Mouse (Mus musculus) v-Abl transformed pro-B cells (cell line): ENCODE data around the gene En2.

Experiments
- in situ Hi-C, 2 experiments: fragments of 400-800 bp; cut with MboI; formaldehyde crosslinking; loops; one replicate each; pipeline ENCODE4 v1.15.1; 2025; ENCODE audit not compliant: unreplicated experiment in 2 of 2

Gene En2

DNA sequence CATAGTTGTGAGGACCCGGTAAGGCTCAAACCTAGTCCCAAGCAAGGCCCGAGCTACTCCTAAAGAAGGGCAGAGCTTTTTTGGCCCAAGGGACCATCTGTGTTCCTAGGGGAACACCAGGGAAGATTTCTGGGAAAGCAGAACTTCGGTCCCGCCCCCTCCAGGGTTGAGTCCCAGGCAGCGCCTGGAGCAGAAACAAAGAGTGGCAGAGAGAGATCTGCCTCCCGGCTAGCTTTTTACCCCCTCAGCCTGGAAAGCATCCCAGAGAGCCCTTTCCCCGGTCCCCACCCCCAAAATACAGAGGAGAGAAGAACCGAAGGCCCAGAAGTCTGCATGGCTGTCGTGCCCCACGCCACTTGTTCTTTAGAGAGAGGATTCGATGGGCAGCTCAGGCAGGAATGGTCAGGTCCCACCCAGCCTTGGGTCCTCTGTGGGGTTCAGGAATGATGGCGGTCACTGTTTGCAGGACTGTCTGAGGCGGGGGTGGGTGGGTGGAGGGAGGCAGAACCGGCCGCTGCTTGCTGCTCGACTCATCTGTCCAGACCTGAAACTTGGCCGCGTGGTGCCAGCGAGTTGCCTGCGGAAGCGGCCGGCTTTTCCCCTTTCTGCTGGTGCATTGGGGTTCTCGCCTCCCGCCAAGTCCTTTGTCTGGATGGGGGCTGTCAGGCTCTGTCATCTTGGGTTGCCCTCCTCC lies 9.5 kb downstream of the En2 start:
- in situ Hi-C loops: no loop called here

DNA sequence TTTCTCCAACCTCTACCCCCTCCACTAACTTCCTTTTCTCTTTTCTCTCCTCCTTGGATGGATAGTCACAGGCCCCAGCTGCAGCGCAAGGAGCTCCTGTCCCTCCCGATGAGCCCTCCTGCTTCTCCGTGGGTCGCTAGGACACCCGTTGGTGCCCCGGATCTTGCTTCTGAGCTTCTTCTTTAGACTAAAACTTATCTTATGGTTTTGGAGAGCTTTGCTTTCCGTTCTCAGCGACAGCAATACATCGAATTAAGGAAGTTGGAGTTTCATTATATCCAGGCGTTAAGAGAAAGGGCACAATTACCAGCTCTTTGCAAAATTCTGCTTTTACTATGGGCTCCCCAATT lies 10.1 kb downstream of the En2 start:
- in situ Hi-C loops: no loop called here

- in situ Hi-C loops: no loop called here
Measured at GRCm38 (mm10) chr5:28176023-28176422, 10.5 kb downstream of the En2 start.

DNA sequence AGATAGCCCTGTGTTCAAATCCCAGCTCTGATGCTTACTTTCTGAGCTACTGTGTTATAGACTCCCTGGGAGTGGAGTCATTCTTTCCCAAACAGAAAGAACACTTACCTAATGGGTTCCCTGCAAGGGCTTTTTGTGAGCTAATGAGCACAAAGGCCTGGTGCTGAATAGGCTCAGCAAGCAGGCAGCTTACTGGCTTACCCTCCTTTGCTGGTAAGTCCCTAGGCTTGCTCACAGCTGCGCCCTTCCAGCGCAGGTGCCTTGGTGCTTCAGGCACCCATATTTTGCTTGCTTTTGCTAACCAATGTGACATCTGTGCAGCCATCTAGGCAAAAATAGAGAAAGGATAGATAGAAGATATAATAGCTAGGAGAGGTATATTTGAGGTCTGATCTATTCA lies 11.1 kb downstream of the En2 start:
- in situ Hi-C loops: no loop called here

- in situ Hi-C loops: no loop called here
Measured at GRCm38 (mm10) chr5:28178322-28178721, 12.8 kb downstream of the En2 start.

DNA sequence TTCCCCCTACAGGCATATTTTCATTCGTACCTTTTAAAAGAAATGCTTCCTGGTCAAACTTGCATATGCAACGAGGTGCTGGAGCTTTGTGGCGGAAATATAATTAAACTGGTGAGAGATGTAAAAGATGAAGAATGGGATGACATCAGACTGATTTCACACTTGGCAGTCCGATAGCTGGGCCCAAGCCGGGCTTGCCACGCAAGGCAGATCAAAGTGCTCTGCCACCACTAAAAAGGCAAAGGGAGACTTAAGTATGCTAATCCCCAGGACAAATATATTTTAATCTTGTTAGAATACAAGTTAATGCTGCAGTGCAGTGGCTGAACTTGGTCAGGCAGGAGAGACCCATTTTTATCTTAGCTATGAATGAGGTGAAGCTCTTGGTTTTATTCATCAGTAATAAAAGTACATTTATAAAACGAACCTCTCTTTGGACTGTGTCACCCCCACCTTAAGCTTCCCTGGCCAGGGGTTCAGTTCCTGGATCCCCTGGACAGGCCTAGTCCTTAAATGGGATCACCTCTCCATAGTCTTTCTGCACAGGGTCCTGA lies 13.8 kb downstream of the En2 start:
- in situ Hi-C loops: no loop called here

DNA sequence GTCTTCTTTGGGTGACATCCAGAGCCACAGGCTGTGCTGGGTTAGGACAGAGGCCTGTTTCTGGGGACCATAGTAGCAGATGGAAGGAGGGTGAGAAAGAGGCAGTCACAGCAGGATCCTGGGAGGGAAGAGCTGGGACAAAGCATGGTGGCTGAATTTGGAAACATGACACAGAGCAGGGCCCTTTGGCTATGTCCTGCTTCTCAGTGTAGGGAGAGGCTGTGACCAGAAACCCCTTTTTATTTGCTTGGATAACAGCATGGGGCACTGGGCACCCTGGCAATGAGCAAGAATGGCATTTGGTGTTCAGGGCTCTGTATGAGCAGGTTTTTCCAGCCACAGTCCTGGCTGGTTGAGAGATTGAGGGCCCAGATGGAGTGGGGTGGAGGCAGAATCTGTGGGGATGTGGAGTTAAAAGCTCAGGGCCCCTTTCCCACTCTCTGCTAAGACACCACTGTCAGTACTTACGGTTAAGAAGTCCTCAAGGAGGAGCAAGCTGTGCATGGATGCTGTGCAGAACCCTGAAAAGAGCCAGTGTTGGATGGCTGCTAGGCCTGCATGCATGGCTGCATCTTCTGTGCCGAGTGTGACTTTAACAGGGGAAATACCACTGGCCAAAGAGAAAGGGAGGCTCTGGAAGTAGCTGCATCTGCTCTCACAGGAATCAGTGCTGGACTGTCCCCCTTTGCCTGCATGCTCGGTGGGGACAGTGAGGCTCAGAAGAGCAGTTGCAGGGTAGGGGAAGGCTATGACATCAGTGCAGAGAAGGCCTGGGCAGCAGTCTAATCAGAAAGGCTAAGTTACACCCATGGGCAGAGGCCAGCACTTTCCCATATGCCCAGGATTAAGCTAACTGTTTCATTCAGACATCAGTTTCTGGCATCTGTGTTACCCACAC lies 26.0 kb downstream of the En2 start:
- in situ Hi-C loops: no loop called here

GRCm38 (mm10) chr5:28192099-28192454 lies 26.6 kb downstream of the En2 start:
- in situ Hi-C loops: no loop called here

GRCm38 (mm10) chr5:28195473-28195872 lies 30.0 kb downstream of the En2 start:
- in situ Hi-C loops: no loop called here

GRCm38 (mm10) chr5:28199089-28199873 lies 33.8 kb downstream of the En2 start:
- in situ Hi-C loops: no loop called here

DNA sequence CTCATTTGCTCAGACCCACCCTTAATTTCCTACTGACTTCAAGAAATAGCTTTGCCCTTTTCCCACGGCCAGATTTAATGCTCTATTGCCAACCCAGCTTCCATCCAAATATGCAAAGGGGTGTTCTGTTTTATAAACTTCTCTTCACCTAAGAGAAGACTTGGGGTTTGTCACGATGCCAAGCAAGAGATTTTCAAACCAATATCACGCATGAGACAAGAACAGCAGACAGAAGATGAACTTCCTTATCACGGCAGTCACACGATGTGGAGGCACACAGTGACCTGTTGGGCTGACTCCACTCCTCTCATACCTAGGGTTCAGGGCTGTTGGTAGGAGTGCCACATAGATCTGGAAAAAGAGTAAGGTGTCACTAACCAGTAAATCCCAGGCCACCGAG lies 37.6 kb downstream of the En2 start:
- in situ Hi-C loops: no loop called here

DNA sequence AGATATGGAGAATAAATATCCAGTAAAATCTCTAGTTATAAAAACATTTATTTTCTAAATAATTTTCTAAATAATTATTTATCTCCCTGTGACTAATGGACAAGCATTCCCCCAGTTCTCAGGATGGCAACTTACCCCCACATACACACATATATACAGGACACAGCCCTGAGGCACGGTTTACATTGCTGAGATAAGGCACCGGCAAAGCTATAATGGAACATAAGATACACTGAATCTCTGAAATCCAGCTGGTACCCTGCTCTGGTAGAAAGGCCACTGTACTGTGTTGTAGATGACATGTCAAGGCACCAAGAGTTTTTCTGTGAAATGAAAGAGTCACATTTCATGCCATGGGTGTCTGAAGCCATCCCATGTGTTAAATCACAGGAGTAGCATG lies 39.2 kb downstream of the En2 start:
- in situ Hi-C loops: no loop called here

- in situ Hi-C loops: no loop called here
Measured at GRCm38 (mm10) chr5:28206448-28206847, 41.0 kb downstream of the En2 start.

GRCm38 (mm10) chr5:28207043-28207442 lies 41.5 kb downstream of the En2 start:
- in situ Hi-C loops: no loop called here

- in situ Hi-C loops: no loop called here
Measured at GRCm38 (mm10) chr5:28208726-28209520, 43.4 kb downstream of the En2 start.

DNA sequence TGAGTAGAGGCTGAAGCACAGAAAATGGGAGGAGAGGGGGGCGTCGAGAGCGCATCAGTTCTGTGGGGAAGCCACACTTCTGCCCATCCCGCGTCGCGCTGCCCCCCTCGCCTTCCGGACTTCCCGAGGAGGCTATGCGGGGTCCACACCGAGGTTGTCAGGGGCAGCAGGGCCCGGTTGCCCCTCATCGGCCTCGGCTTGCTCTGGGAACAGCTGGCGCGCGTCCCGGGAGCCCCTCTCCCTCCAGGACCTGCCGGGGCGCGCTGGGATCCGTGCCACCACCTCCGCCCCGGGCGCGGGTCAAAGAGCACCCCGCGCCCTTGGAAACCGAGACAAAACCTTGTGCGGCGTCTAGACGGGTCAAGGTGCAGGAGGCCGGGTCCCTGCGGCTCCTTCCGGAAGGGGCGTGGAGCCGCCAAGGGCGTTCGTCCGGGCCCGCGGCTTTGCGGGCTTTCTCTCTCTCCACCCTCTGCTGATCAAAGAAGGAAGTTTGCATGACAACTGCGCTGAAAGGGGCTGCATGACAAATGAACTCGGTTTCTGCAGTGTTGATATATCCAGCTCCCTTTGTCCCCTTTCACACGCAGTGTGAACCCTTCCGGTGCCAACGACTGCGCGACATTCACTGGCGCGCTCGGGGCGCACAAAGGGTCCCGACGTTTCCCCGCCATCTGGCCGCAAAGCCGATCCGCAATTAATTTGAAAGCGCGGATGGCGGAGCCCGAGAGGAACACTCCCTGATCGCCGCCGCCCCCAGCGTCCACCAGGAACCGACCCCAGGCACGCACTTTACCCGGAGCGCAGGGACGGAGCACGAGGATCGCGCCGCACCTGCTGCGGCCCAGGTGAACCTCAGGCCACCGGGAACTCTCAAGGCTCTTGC lies 44.3 kb downstream of the En2 start:
- in situ Hi-C loops: no loop called here

GRCm38 (mm10) chr5:28210591-28211550 lies 45.4 kb downstream of the En2 start:
- in situ Hi-C loops: no loop called here

- in situ Hi-C loops: no loop called here
Measured at GRCm38 (mm10) chr5:28211651-28212310, 46.3 kb downstream of the En2 start.
